Mouse (Mus musculus) embryonic fibroblast, embryonic 13.5 days (primary cell): ENCODE data around the gene Gm20388.

Source experiments
- CTCF ChIP-seq: IDR thresholded peaks from 2 replicates; pipeline ENCODE4 v1.5.1; 2011; ENCODE audit warnings: mild to moderate bottlenecking, control low read depth, low read length, moderate library complexity, borderline replicate concordance; ENCODE audit not compliant: insufficient read depth
- POLR2A ChIP-seq: IDR thresholded peaks from 2 replicates; pipeline ENCODE4 v1.6.1; 2011; ENCODE audit warnings: low read depth, mild to moderate bottlenecking, control low read depth, low read length, moderate library complexity

DNA sequence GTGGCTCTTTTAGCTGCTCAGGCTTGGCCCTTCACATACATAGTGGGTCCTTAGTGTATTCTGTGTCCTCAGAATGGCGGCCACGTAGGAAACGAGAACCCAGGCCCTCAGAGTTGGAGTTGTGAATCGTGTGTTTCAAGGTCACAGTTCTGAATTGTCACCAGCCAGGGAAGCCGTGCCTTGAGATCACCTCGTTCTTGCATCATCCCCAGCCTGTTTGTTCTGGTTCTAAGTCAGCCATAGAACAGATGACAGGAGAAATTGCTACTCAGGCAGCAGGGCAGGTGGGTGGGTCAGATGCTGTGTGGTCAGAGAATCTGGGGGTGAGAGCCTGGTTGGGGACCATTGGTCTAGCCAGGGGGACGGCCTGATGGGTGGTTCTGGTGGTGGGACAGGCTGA is 378.6 kb downstream of the Gm20388 start:
- TF ChIP-seq CTCF (no peak), POLR2A (no peak)
